Mouse (Mus musculus): ENCODE measurements around the gene Lgals4. TPM values are rescaled to one million over a fixed set of nuclear protein-coding genes. Genes with fewer than 3 reads are reported as not detected.

Gene Lgals4
- polyA plus RNA-seq, 1 experiment from 2014 or later: 4.2 TPM

DNA sequence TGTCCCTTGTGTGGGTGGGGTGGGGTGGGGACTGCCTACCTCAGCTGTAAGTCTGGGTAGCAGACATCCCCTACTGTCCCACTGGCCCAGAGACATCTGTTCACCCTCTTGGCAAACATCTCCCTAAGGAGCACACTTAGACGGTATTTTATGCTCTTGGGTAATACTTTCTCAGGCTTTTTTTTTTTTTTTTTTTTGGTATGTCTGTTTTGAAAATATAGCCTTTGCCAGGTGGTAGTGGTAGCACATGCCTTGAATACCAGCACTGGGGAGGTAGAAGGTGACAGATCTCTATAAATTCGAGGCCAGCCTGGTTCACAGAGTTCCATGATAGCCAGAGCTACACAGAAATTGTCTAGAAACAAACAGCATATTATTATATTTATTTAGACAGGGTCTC lies 9.7 kb upstream of the Lgals4 start:
- no peak overlapping the region for H3K4me2 ChIP-seq
- H3K27ac ChIP-seq (ENCODE audit: poor library complexity, severe bottlenecking): peak overlapping the region; percentile 78; the same call in 1 of the 2 replicates
- ATAC-seq (ENCODE audit: insufficient number of reproducible peaks, low FRiP score): no peak
- no peak overlapping the region for H3K9ac ChIP-seq
- H3K4me3 ChIP-seq: no peak overlapping the region
- no peaks in the 10 kb centered on the region for H3K27me3 ChIP-seq (replicated peaks)
- WGBS: 69% methylated on average over 2 of the region's 2 CpGs
- H3K4me1 ChIP-seq (replicated peaks): peaks cover 40% of the 10 kb centered on the region
- H3K9me3 ChIP-seq (replicated peaks): no peaks in the 10 kb centered on the region
- H3K36me3 ChIP-seq: peaks cover 46% of the 10 kb centered on the region

DNA sequence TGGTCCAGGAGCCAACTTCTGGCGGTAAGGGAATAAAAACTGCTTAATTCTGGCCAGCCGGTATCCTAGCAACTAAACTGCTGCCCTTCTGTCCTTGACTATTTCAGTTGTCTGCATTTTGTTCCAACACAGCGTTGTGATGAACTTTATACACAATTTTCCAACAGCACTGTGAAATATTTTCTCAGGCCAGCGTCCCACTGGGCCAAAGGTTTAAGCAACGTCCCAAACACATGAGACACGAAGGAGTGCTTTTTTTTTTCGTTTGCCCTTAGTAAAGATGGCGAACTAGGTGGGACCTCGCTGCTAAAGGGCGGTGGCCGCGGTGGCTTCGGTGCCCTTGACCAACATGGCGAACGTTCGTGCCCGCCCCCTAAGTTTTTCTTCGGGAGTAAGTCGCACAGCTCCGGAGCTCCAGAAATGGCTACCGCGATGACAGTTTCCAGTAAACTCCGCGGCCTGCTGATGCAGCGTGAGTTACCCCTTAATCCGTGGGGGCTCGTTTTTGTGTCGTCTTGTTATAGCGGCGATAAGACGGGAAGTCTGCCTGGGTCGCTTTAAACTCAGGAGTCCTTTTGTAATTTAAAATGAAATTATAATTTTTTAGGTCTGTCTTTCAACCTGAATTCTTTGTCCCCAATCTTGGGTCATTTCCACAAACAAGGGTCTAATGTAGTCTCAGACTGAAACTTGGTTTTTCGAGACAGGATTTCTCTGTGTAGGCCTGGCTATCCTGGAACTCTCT lies 8.5 kb upstream of the Lgals4 start, which contains the start of gene Ech1:
Gene Ech1, plus strand, starts transcription at position 277 of the 745 bp plus-strand sequence.
- Histone ChIP-seq H3K9me3 (replicated peaks) (no peaks in the 10 kb centered on the region), H3K9ac (peak within 1 kb of the TSS; percentile 71), H3K36me3 (peaks cover 44% of the 10 kb centered on the region), H3K4me1 (replicated peaks) (peaks cover 30% of the 10 kb centered on the region), H3K27me3 (replicated peaks) (no peaks in the 10 kb centered on the region), H3K4me2 (peak within 1 kb of the TSS; percentile 66), H3K27ac (ENCODE audit: poor library complexity, severe bottlenecking) (peak within 1 kb of the TSS; percentile 78), H3K4me3 (peak within 1 kb of the TSS; percentile 53)
- 2% methylated on average over 33 of the region's 33 CpGs for WGBS
- peak; percentile 87 for ATAC-seq (ENCODE audit: insufficient number of reproducible peaks, low FRiP score)

DNA sequence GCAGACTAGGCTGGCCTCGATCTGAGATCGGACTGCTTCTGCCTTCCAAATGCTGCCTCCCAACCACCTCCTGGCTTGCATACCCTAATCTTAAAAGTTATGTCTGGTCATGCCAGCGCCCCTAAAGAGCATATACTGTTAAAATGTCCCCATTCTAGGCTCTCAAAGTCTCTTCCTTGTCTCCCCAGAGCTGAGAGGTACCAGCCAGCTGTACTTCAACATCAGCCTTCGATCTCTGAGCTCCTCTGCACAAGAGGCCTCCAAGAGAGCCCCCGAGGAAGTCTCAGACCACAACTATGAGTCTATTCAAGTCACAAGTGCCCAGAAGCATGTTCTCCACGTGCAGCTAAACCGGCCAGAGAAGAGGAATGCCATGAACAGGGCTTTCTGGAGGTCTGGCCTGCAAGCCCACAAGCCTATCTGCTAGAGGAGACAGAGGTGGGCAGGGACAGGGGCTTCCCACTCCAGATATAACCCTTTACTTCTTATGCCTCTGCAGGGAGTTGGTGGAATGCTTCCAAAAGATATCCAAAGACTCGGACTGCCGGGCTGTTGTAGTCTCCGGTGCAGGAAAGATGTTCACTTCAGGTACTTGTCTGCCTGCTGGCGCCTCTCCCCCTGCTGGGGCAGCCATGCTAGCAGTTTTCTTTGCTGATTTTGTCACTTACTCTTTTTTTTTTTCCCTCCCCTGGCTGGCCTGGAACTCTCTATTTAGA lies 7.8 kb upstream of the Lgals4 start:
- WGBS: 29% methylated on average over 11 of the region's 11 CpGs
- H3K9ac ChIP-seq: peak overlapping the region; percentile 71
- peak overlapping the region; percentile 53 for H3K4me3 ChIP-seq
- ATAC-seq (ENCODE audit: insufficient number of reproducible peaks, low FRiP score): no peak
- peaks cover 25% of the 10 kb centered on the region for H3K4me1 ChIP-seq (replicated peaks)
- peaks cover 44% of the 10 kb centered on the region for H3K36me3 ChIP-seq
- H3K4me2 ChIP-seq: peak overlapping the region; percentile 66
- H3K9me3 ChIP-seq (replicated peaks): no peaks in the 10 kb centered on the region
- H3K27ac ChIP-seq (ENCODE audit: poor library complexity, severe bottlenecking): peak overlapping the region; percentile 78
- no peaks in the 10 kb centered on the region for H3K27me3 ChIP-seq (replicated peaks)

DNA sequence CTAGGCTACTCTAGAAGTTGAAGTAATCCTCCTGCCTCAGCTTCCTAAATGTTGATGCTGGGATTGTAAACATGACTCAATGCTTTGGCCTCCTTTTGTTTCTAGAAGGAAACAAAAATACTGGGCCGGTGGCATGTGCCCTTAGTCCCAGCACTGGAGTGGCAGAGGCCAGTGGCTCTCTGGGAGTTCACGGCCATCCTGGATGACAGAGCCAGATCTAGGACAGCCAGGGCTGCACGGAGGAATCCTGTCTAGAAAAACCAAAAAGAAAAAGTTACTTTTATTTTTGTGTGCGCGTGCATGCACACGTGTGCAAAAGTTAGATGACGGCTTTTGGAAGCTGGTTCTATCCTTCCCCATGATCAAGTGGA lies 7.3 kb upstream of the Lgals4 start:
- Histone ChIP-seq H3K27me3 (replicated peaks) (no peaks in the 10 kb centered on the region), H3K36me3 (peaks cover 44% of the 10 kb centered on the region), H3K4me2 (peak overlapping the region; percentile 66), H3K4me1 (replicated peaks) (peaks cover 25% of the 10 kb centered on the region), H3K4me3 (no peak overlapping the region), H3K27ac (ENCODE audit: poor library complexity, severe bottlenecking) (peak overlapping the region; percentile 78; the same call in 1 of the 2 replicates), H3K9ac (peak overlapping the region; percentile 27; the same call in 1 of the 2 replicates), H3K9me3 (replicated peaks) (no peaks in the 10 kb centered on the region)
- ATAC-seq (ENCODE audit: insufficient number of reproducible peaks, low FRiP score): no peak
- 91% methylated on average over 7 of the region's 7 CpGs for WGBS

DNA sequence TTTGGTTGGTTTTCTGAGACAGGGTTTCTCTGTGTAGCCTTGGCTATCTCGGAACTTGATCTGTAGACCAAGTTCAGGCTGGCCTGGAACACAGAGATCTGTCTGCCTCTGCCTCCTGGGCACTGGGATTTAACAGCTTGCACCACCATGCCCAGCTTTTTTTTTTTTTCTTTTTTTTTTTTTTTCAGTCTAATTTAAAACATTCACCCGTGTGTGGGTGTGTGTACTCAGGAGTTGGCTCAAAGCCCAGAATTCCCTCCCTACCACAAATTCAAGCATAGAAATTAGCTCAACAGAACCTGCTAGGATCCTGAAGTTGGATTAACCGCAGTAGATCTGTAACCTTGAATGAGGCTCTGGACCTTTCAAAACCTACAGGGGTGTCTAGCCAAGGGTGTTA lies 6.3 kb upstream of the Lgals4 start:
- Histone ChIP-seq H3K4me2 (no peak overlapping the region), H3K9me3 (replicated peaks) (no peaks in the 10 kb centered on the region), H3K4me1 (replicated peaks) (peaks cover 27% of the 10 kb centered on the region), H3K27me3 (replicated peaks) (no peaks in the 10 kb centered on the region), H3K9ac (no peak overlapping the region), H3K36me3 (peaks cover 46% of the 10 kb centered on the region), H3K27ac (ENCODE audit: poor library complexity, severe bottlenecking) (no peak overlapping the region), H3K4me3 (no peak overlapping the region)
- 51% methylated on average over 3 of the region's 3 CpGs for WGBS
- no peak for ATAC-seq (ENCODE audit: insufficient number of reproducible peaks, low FRiP score)

DNA sequence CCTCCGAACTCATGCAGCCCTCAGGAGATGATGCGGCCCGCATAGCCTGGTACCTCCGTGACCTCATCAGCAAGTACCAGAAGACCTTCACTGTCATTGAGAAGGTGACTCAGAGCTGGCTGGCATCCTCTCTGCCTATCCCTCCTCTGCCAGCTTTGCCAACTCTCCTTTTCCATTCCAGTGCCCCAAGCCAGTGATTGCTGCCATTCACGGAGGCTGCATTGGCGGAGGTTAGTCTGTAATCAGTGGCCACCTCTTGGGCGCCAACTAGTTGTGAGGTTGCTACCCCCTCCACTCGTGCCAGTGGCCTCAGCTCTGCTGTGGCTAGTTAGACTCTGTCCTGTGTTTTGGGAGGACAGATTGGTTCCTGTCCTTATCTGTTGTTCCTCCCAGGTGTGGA lies 3.8 kb upstream of the Lgals4 start:
- H3K36me3 ChIP-seq: peaks cover 41% of the 10 kb centered on the region
- H3K4me1 ChIP-seq (replicated peaks): peaks cover 27% of the 10 kb centered on the region
- no peak overlapping the region for H3K9ac ChIP-seq
- no peak overlapping the region for H3K4me2 ChIP-seq
- H3K4me3 ChIP-seq: no peak overlapping the region
- H3K27me3 ChIP-seq (replicated peaks): no peaks in the 10 kb centered on the region
- WGBS: 93% methylated on average over 8 of the region's 8 CpGs
- ATAC-seq (ENCODE audit: insufficient number of reproducible peaks, low FRiP score): no peak
- H3K9me3 ChIP-seq (replicated peaks): no peaks in the 10 kb centered on the region
- H3K27ac ChIP-seq (ENCODE audit: poor library complexity, severe bottlenecking): no peak overlapping the region

DNA sequence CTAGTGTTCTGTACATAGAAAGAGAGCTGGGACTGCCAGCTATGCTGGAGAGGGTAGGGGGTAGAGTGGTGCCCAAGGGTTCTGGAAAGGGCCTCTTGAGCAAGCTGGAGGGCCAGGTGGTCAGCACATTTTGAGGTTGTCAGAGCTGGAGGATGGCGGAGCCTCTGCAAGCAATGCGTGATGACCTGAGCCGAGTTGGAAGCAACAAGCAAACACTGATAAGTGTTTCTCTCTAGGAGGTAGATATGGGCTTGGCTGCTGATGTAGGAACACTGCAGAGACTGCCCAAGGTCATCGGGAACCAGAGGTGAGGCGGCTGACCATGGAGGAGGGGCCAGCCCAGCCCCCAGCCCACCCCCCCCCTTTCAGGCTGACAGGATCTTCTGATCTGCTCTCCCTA lies 2.7 kb upstream of the Lgals4 start:
- no peak overlapping the region for H3K4me2 ChIP-seq
- no peaks in the 10 kb centered on the region for H3K9me3 ChIP-seq (replicated peaks)
- no peak overlapping the region for H3K9ac ChIP-seq
- H3K27ac ChIP-seq (ENCODE audit: poor library complexity, severe bottlenecking): no peak overlapping the region
- no peak for ATAC-seq (ENCODE audit: insufficient number of reproducible peaks, low FRiP score)
- WGBS: 60% methylated on average over 5 of the region's 5 CpGs
- peaks cover 41% of the 10 kb centered on the region for H3K36me3 ChIP-seq
- H3K27me3 ChIP-seq (replicated peaks): no peaks in the 10 kb centered on the region
- H3K4me1 ChIP-seq (replicated peaks): peaks cover 22% of the 10 kb centered on the region
- H3K4me3 ChIP-seq: no peak overlapping the region

DNA sequence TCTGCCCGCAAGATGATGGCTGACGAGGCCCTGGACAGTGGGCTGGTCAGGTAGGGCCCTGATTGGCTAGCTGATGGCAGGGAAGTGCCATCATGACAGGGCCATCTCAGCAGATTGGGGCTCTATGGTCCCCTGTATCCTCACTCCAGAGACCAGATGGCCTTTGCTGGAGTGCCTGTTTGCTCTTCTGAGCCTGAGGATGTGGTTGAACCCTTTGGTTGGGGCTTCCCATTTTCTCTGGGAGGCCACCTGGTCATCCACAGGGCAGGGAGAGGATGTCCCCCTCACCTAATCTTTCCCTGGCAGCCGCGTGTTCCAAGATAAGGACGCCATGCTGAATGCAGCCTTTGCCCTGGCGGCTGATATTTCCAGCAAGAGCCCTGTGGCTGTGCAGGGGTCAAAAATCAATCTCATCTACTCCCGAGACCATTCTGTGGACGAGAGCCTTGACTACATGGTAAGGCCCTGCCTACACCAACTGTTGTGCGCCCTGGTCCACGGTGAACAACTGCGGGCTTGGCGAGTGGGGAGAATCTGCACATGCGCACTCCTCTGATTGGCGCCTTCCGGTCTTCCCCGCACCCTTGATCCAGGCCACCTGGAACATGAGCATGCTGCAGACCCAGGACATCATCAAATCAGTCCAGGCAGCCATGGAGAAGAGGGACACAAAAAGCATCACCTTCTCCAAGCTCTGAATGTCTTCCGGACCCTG lies 2.1 kb upstream of the Lgals4 start:
- H3K9me3 ChIP-seq (replicated peaks): no peaks in the 10 kb centered on the region
- WGBS: 72% methylated on average over 17 of the region's 17 CpGs
- no peak overlapping the region for H3K4me3 ChIP-seq
- H3K27me3 ChIP-seq (replicated peaks): no peaks in the 10 kb centered on the region
- no peak overlapping the region for H3K27ac ChIP-seq (ENCODE audit: poor library complexity, severe bottlenecking)
- ATAC-seq (ENCODE audit: insufficient number of reproducible peaks, low FRiP score): no peak
- H3K4me1 ChIP-seq (replicated peaks): peaks cover 16% of the 10 kb centered on the region
- 0 out of 2 replicates have a peak overlapping the region, but pooled peaks have one; percentile 18 for H3K9ac ChIP-seq
- no peak overlapping the region for H3K4me2 ChIP-seq
- H3K36me3 ChIP-seq: peaks cover 39% of the 10 kb centered on the region

DNA sequence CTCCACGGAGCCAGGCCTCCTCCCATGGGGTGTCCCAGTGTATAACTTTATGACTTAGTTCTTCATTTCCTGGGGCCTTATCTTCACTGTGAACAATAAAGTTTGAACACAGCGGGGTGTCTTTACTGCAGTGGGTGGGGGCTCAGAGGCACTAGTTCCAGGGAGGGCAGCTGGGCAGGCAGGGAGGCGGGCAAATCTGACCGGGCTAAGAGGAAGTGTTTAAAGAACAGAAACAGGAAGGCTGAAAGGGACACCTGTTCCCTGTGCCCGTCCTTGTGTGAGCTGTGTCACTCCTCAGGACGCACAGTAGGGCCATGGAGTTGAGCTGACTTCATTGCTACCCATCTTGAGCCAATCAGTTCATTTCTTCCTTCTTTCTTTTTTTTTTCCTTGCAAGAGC lies 1.5 kb upstream of the Lgals4 start:
- WGBS: 68% methylated on average over 6 of the region's 6 CpGs
- H3K27me3 ChIP-seq (replicated peaks): no peaks in the 10 kb centered on the region
- no peak overlapping the region for H3K4me3 ChIP-seq
- no peak overlapping the region for H3K9ac ChIP-seq
- H3K36me3 ChIP-seq: peaks cover 38% of the 10 kb centered on the region
- H3K9me3 ChIP-seq (replicated peaks): no peaks in the 10 kb centered on the region
- ATAC-seq (ENCODE audit: insufficient number of reproducible peaks, low FRiP score): no peak
- H3K27ac ChIP-seq (ENCODE audit: poor library complexity, severe bottlenecking): no peak overlapping the region
- no peak overlapping the region for H3K4me2 ChIP-seq
- H3K4me1 ChIP-seq (replicated peaks): peaks cover 16% of the 10 kb centered on the region

DNA sequence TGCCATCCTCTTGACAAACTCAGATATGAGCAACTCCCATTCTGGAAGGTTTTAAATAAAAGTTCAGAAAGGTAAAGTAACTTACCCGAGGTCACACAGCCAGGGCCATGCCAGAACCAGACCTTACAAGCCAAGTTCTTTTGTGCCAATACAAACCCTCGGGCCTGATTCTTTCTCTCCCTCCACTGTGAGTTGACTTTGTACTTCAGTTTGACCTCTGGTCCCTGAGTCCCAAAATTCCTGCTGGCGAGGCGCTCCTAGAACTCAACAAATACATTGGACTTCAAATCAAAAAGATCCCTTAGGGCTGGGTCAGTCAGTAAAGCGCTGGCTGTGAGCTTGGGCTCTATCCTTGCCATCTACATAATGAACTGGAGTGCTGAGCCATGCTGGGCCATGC lies 3.3 kb downstream of the Lgals4 start:
- Histone ChIP-seq H3K27ac (ENCODE audit: poor library complexity, severe bottlenecking) (no peak overlapping the region), H3K9ac (no peak overlapping the region), H3K9me3 (replicated peaks) (no peaks in the 10 kb centered on the region), H3K4me1 (replicated peaks) (peaks cover under 1% of the 10 kb centered on the region; the same call in 1 of the 2 replicates), H3K4me2 (no peak overlapping the region), H3K4me3 (no peak overlapping the region), H3K27me3 (replicated peaks) (no peaks in the 10 kb centered on the region), H3K36me3 (peaks cover 8% of the 10 kb centered on the region)
- 80% methylated on average over 5 of the region's 5 CpGs for WGBS
- ATAC-seq (ENCODE audit: insufficient number of reproducible peaks, low FRiP score): no peak

DNA sequence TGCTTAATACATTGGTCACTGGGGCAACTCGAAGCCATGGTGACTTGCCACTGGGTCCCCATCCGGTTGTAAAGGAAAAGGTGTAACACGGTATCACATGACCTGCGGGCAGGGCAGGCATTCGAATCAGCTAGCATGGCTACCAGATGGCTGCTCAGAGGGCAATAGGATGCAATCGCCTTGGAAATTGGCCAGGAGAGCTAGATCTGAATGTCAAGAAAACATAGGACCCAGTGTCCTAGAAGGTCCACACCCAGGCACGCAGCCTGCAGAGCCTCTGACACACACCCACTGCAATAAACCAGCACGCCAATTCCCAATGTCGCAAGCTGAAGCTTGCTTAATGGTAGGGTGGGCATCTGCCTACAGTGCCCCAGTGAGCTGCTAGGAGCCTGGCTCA lies 4.7 kb downstream of the Lgals4 start:
- WGBS: 77% methylated on average over 9 of the region's 9 CpGs

More for the DNA sequence above, 4.7 kb downstream of the Lgals4 start:
- no peaks in the 10 kb centered on the region for H3K4me1 ChIP-seq (replicated peaks)
- peaks cover 5% of the 10 kb centered on the region; the same call in 1 of the 2 replicates for H3K9me3 ChIP-seq (replicated peaks)
- H3K27me3 ChIP-seq (replicated peaks): no peaks in the 10 kb centered on the region
- no peak overlapping the region for H3K9ac ChIP-seq
- no peaks in the 10 kb centered on the region for H3K36me3 ChIP-seq
- H3K4me2 ChIP-seq: no peak overlapping the region
- no peak for ATAC-seq (ENCODE audit: insufficient number of reproducible peaks, low FRiP score)
- no peak overlapping the region for H3K27ac ChIP-seq (ENCODE audit: poor library complexity, severe bottlenecking)
- H3K4me3 ChIP-seq: no peak overlapping the region
